Mouse (Mus musculus) c-Kit-positive CD71-positive TER-119-positive erythroid progenitor cells, embryonic 14.5 days (primary cell): Measurements from ENCODE around the gene Olfr251.
"Not testable (repeated sequence)": the region's sequence is repeated elsewhere in the genome, so short reads cannot be mapped to it uniquely, and the experiment has no call there.

Experiments used
- DNase-seq: peaks from one replicate; pipeline ENCODE4 v3.0.0-alpha.2; 2013; ENCODE audit warnings: low spot score

Gene Olfr251

GRCm38 (mm10) chr9:38376786-38377185 lies at the start of gene Olfr251:
Olfr251 (plus strand) TSS chr9:38377086.
- no peak for DNase-seq

GRCm38 (mm10) chr9:38328760-38329159 lies 48.1 kb upstream of the Olfr251 start, which contains the start of gene Olfr25:
Olfr25 (plus strand) TSS chr9:38329060.
- DNase-seq = no peak

GRCm38 (mm10) chr9:38348111-38348510 lies 28.8 kb upstream of the Olfr251 start, which contains the start of gene Olfr898:
Olfr898 (plus strand) TSS chr9:38348411.
- DNase-seq = no peak

- no peak for DNase-seq
Measured at GRCm38 (mm10) chr9:38366596-38366995, 10.3 kb upstream of the Olfr251 start, which contains the start of gene Olfr250. Olfr250 (plus strand) TSS chr9:38366896.

GRCm38 (mm10) chr9:38401398-38401797 lies 24.5 kb downstream of the Olfr251 start, which contains the start of gene Olfr147:
Olfr147 (plus strand) TSS chr9:38401698.
- no peak for DNase-seq

- not testable (repeated sequence) for DNase-seq
Measured at GRCm38 (mm10) chr9:38407502-38407901, 30.6 kb downstream of the Olfr251 start.

GRCm38 (mm10) chr9:38413502-38413901 lies 36.6 kb downstream of the Olfr251 start:
- not testable (repeated sequence) for DNase-seq

- DNase-seq = no peak
Measured at GRCm38 (mm10) chr9:38423801-38424200, 46.9 kb downstream of the Olfr251 start.

GRCm38 (mm10) chr9:38427026-38427425 lies 50.1 kb downstream of the Olfr251 start:
- no peak for DNase-seq

- DNase-seq = no peak
Measured at GRCm38 (mm10) chr9:38429155-38429554, 52.3 kb downstream of the Olfr251 start, which contains the start of gene Olfr901. Olfr901 (plus strand) TSS chr9:38429455.
